Mouse (Mus musculus): ENCODE data around the gene Pwwp2b. TPM values are rescaled to one million over a fixed set of nuclear protein-coding genes. Genes with fewer than 3 reads are reported as not detected.

Pwwp2b gene
- total and polyA plus RNA-seq, 3 experiments = 1.9 to 4.3 TPM; not detected in 1

- Histone ChIP-seq H3K9ac (ENCODE audit: control insufficient read depth, low read depth, low read length, poor library complexity, severe bottlenecking) (peak overlapping the region; percentile 25), H3K79me2 (ENCODE audit: control insufficient read depth, insufficient read depth, low read length, poor library complexity) (no peaks in the 10 kb centered on the region), H3K4me3 (ENCODE audit: control insufficient read depth in 1 of 2, insufficient read depth in 1 of 2, low read depth in 2 of 2, low read length in 2 of 2) (peak overlapping the region; percentile 19 to 36; a peak in 3 of 4 replicates), H3K27ac (ENCODE audit: control insufficient read depth, low read depth, low read length) (no peak overlapping the region), H3K9me3 (replicated peaks; ENCODE audit: insufficient read depth, low read length) (no peaks in the 10 kb centered on the region), H3K4me1 (ENCODE audit: control insufficient read depth in 1 of 2, insufficient read depth in 2 of 2, low read length in 2 of 2) (peaks cover 1 to 7% of the 10 kb centered on the region in 2 experiments; a peak in 3 of 4 replicates), H3K27me3 (ENCODE audit: control insufficient read depth in 1 of 2, insufficient read depth in 2 of 2, low read length in 2 of 2) (no peaks in the 10 kb centered on the region), H3K36me3 (ENCODE audit: control insufficient read depth in 1 of 2, insufficient read depth in 2 of 2, low read length in 2 of 2) (0 out of 4 replicates have a peak, but pooled peaks cover 0 to 3% of the 10 kb centered on the region in 2 experiments)
- no peak for TF ChIP-seq ZKSCAN1 (IDR thresholded peaks at IDR 0.05; ENCODE audit: low read depth, low read length)
- TF ChIP-seq MAFK (IDR thresholded peaks at IDR 0.05; ENCODE audit: borderline replicate concordance, low read depth, low read length) = no peak
- TF ChIP-seq MEF2A (IDR thresholded peaks at IDR 0.05; ENCODE audit: extremely low read depth, insufficient replicate concordance, low read depth, low read length, poor library complexity, severe bottlenecking) = no peak
- peak in 1 of 2 experiments; percentile 56; a peak in 1 of 4 replicates for TF ChIP-seq USF2 (IDR thresholded peaks at IDR 0.05; ENCODE audit: borderline replicate concordance in 1 of 2, insufficient read depth in 1 of 2, low read depth in 1 of 2, low read length in 2 of 2)
- no peak for TF ChIP-seq ETS1 (IDR thresholded peaks at IDR 0.05; ENCODE audit: low read depth, low read length)
- no peak for TF ChIP-seq TCF12 (IDR thresholded peaks at IDR 0.05; ENCODE audit: low read depth, low read length)
- no peak for TF ChIP-seq POLR2AphosphoS5 (IDR thresholded peaks at IDR 0.05; ENCODE audit: borderline replicate concordance, low read depth, low read length)
- peak; percentile 19 for TF ChIP-seq MXI1 (IDR thresholded peaks at IDR 0.05; ENCODE audit: low read depth, low read length)
- no peak for TF ChIP-seq ZC3H11A (IDR thresholded peaks at IDR 0.05; ENCODE audit: low read depth, low read length)
- TF ChIP-seq MYB (IDR thresholded peaks at IDR 0.05; ENCODE audit: low read depth, low read length) = no peak
- no peak for TF ChIP-seq ZMIZ1 (IDR thresholded peaks at IDR 0.05; ENCODE audit: low read depth, low read length)
- no peak for TF ChIP-seq JUND (IDR thresholded peaks at IDR 0.05; ENCODE audit: low read depth, low read length)
- peak; percentile 63; the same call in 1 of the 2 replicates for TF ChIP-seq BHLHE40 (IDR thresholded peaks at IDR 0.05; ENCODE audit: borderline replicate concordance, low read depth, low read length)
- no peak for TF ChIP-seq E2F4 (IDR thresholded peaks at IDR 0.05; ENCODE audit: borderline replicate concordance, low read depth, low read length)
- no peak for TF ChIP-seq SMC3 (IDR thresholded peaks at IDR 0.05; ENCODE audit: low read depth, low read length)
- TF ChIP-seq GABPA (IDR thresholded peaks at IDR 0.05; ENCODE audit: low read depth, low read length) = no peak
- TF ChIP-seq CHD1 (IDR thresholded peaks at IDR 0.05; ENCODE audit: low read depth, low read length) = no peak
- TF ChIP-seq USF1 (IDR thresholded peaks at IDR 0.05; ENCODE audit: low read depth, low read length) = peak; percentile 87
- peak; percentile 48 for TF ChIP-seq GATA1 (IDR thresholded peaks at IDR 0.05; ENCODE audit: low read depth, low read length)
- no peak for TF ChIP-seq NRF1 (IDR thresholded peaks at IDR 0.05; ENCODE audit: insufficient read depth, low read depth, low read length, poor library complexity, severe bottlenecking)
- TF ChIP-seq CTCF (IDR thresholded peaks at IDR 0.05 in 2 of 3, conservative IDR thresholded peaks at IDR 0.05 in 1 of 3; ENCODE audit: control insufficient read depth in 1 of 3, insufficient read depth in 1 of 3, low read depth in 2 of 3, low read length in 3 of 3, poor library complexity in 1 of 3, severe bottlenecking in 1 of 3) = no peak
- TF ChIP-seq TBP (IDR thresholded peaks at IDR 0.05; ENCODE audit: low read depth, low read length) = no peak
- 0 out of 2 replicates have a peak, but pooled peaks have one; percentile 41 for TF ChIP-seq MAX (IDR thresholded peaks at IDR 0.05; ENCODE audit: low read length)
- peak; percentile 57 for DNase-seq (ENCODE audit: low read depth, low spot score)
These were observed 13.7 kb upstream of the Pwwp2b start for GRCm38 (mm10) chr7:139234426-139235188.

Measured in MEL (cell line).